Mouse (Mus musculus) lung, postnatal 0 days (tissue): ENCODE results near the gene Grk5. TPM values are rescaled to one million over a fixed set of nuclear protein-coding genes. Genes with fewer than 3 reads are reported as not detected.
A peak's percentile ranks its signal among the peaks of the same experiment; 100 is the strongest.

Source experiments
- ATAC-seq: fragments of 200-750 bp; cut with Nextera tagmentation; 2 replicates; pipeline ENCODE4 v1.8.0; 2017; ENCODE audit warnings: moderate library complexity
- DNase-seq: peaks from one replicate; pipeline ENCODE4 v3.0.0-alpha.2; 2016; ENCODE audit warnings: low spot score
- H3K27ac ChIP-seq: fragments of 300-500 bp; sonication (generic); 2 replicates; pipeline ENCODE4 v1.5.1; 2014; ENCODE audit warnings: antibody characterized with exemption, mild to moderate bottlenecking, low read length, mixed read lengths
- H3K27me3 ChIP-seq: fragments of 300-500 bp; sonication (generic); replicated peaks from 2 replicates; pipeline ENCODE4 v1.6.1; 2014; ENCODE audit warnings: low read length, mixed read lengths; ENCODE audit not compliant: insufficient read depth
- H3K36me3 ChIP-seq: fragments of 300-500 bp; sonication (generic); 2 replicates; pipeline ENCODE4 v1.6.1; 2014; ENCODE audit warnings: low read length, mixed read lengths; ENCODE audit not compliant: insufficient read depth
- H3K4me1 ChIP-seq: fragments of 300-500 bp; sonication (generic); 2 replicates; pipeline ENCODE4 v1.6.1; 2014; ENCODE audit warnings: antibody characterized with exemption, low read depth, low read length, mixed read lengths; ENCODE audit not compliant: insufficient read depth
- H3K4me2 ChIP-seq: fragments of 300-500 bp; sonication (generic); replicated peaks from 2 replicates; pipeline ENCODE4 v1.6.1; 2014; ENCODE audit warnings: low read depth, mild to moderate bottlenecking, low read length, moderate library complexity, mixed read lengths
- H3K4me3 ChIP-seq: fragments of 300-500 bp; sonication (generic); 2 replicates; pipeline ENCODE4 v1.5.1; 2014; ENCODE audit warnings: low read depth, low read length
- H3K9ac ChIP-seq: fragments of 300-500 bp; sonication (generic); replicated peaks from 2 replicates; pipeline ENCODE4 v1.6.1; 2014; ENCODE audit warnings: low read depth, mild to moderate bottlenecking
- H3K9me3 ChIP-seq: fragments of 300-500 bp; sonication (generic); 2 replicates; pipeline ENCODE4 v1.6.1; 2016; ENCODE audit warnings: low read length, mixed read lengths
- CTCF ChIP-seq: IDR thresholded peaks from 2 replicates; pipeline ENCODE4 v1.5.1; 2016; ENCODE audit warnings: antibody characterized with exemption, mild to moderate bottlenecking
- EP300 ChIP-seq: IDR thresholded peaks from 2 replicates; pipeline ENCODE4 v1.6.1; 2016; ENCODE audit warnings: antibody characterized with exemption, mild to moderate bottlenecking, control low read depth
- WGBS: fragments of 180-500 bp; shearing (Covaris S2); extraction: QIAGEN DNeasy Blood & Tissue Kit; methylation state at CpG from one replicate; pipeline ENCODE4 v1.1.7; 2014; 5-methylcytosine and 5-hydroxymethylcytosine counted together
- polyA plus RNA-seq: library from polyadenylated mRNA; unstranded; fragments of >200 nt; fragmentation: Nextera tagmentation; extraction: Ambion mirVana; gene quantifications from 2 replicates; pipeline ENCODE4 v1.2.1, GENCODE M21; 2015

Grk5 gene
- polyA plus RNA-seq, 1 experiment from 2014 or later, result 7.2 TPM

- H3K27me3 ChIP-seq, result no peaks in the 10 kb centered on the region
- H3K9ac ChIP-seq, result no peak overlapping the region
- H3K4me3 ChIP-seq, result no peak overlapping the region
- no peak for DNase-seq
- peaks cover 4% of the 10 kb centered on the region; the same call in 1 of the 2 replicates for H3K4me1 ChIP-seq
- H3K27ac ChIP-seq, result no peak overlapping the region
- peaks cover 11% of the 10 kb centered on the region; the same call in 1 of the 2 replicates for H3K36me3 ChIP-seq
- H3K9me3 ChIP-seq, result no peaks in the 10 kb centered on the region
- TF ChIP-seq CTCF (no peak), EP300 (no peak)
- 87% methylated on average over 5 of the region's 5 CpGs for WGBS
- no peak overlapping the region for H3K4me2 ChIP-seq
- ATAC-seq, result no peak
Observed at GRCm38 (mm10) chr19:60871366-60871765, 18.2 kb upstream of the Grk5 start.

GRCm38 (mm10) chr19:60872272-60872671 lies 17.3 kb upstream of the Grk5 start:
- Histone ChIP-seq H3K4me1 (peaks cover 4% of the 10 kb centered on the region; the same call in 1 of the 2 replicates), H3K9me3 (no peaks in the 10 kb centered on the region), H3K36me3 (peaks cover 10% of the 10 kb centered on the region; the same call in 1 of the 2 replicates), H3K27ac (peak overlapping the region; percentile 20; the same call in 1 of the 2 replicates), H3K9ac (no peak overlapping the region), H3K27me3 (no peaks in the 10 kb centered on the region), H3K4me2 (no peak overlapping the region), H3K4me3 (no peak overlapping the region)
- DNase-seq (no peak), ATAC-seq (no peak)
- WGBS, result 14% methylated on average over 1 of the region's 1 CpGs
- TF ChIP-seq EP300, result no peak
- TF ChIP-seq CTCF, result no peak

- WGBS, result 3% methylated on average over 4 of the region's 4 CpGs
- Histone ChIP-seq H3K27me3 (no peaks in the 10 kb centered on the region), H3K9ac (no peak overlapping the region), H3K4me2 (peak overlapping the region; percentile 67), H3K4me3 (peak overlapping the region; percentile 59), H3K27ac (peak overlapping the region; percentile 90), H3K4me1 (peaks cover 4% of the 10 kb centered on the region; the same call in 1 of the 2 replicates), H3K9me3 (no peaks in the 10 kb centered on the region), H3K36me3 (peaks cover 5% of the 10 kb centered on the region; the same call in 1 of the 2 replicates)
- TF ChIP-seq EP300, result no peak
- TF ChIP-seq CTCF, result no peak
- DNase-seq, result peak; percentile 42
- ATAC-seq, result peak; percentile 3; the same call in 1 of the 2 replicates
Observed at GRCm38 (mm10) chr19:60873501-60873900, 16.0 kb upstream of the Grk5 start.

- H3K27ac ChIP-seq, result peak within 1 kb of the TSS; percentile 90
- H3K27me3 ChIP-seq, result no peaks in the 10 kb centered on the region
- TF ChIP-seq CTCF (peak; percentile 59), EP300 (no peak)
- peak; percentile 99 for ATAC-seq
- no peaks in the 10 kb centered on the region for H3K9me3 ChIP-seq
- peak within 1 kb of the TSS; percentile 59 for H3K4me3 ChIP-seq
- H3K36me3 ChIP-seq, result peaks cover 5% of the 10 kb centered on the region; the same call in 1 of the 2 replicates
- under 1% methylated on average over 28 of the region's 28 CpGs for WGBS
- H3K9ac ChIP-seq, result peak within 1 kb of the TSS; percentile 47
- peaks cover 4% of the 10 kb centered on the region; the same call in 1 of the 2 replicates for H3K4me1 ChIP-seq
- peak within 1 kb of the TSS; percentile 67 for H3K4me2 ChIP-seq
- peak; percentile 98 for DNase-seq
Observed at GRCm38 (mm10) chr19:60874064-60874694, 15.4 kb upstream of the Grk5 start, which contains the start of gene Prdx3. Gene Prdx3 (minus strand): TSS chr19:60874556.

GRCm38 (mm10) chr19:60883129-60883528 lies 6.4 kb upstream of the Grk5 start:
- no peak for TF ChIP-seq EP300
- TF ChIP-seq CTCF, result peak; percentile 81
- Histone ChIP-seq H3K27me3 (no peaks in the 10 kb centered on the region), H3K36me3 (no peaks in the 10 kb centered on the region), H3K27ac (no peak overlapping the region), H3K4me3 (no peak overlapping the region), H3K9me3 (no peaks in the 10 kb centered on the region), H3K4me2 (no peak overlapping the region), H3K9ac (no peak overlapping the region), H3K4me1 (no peaks in the 10 kb centered on the region)
- peak; percentile 84 for ATAC-seq
- WGBS, result 3% methylated on average over 3 of the region's 3 CpGs
- DNase-seq, result peak; percentile 77

GRCm38 (mm10) chr19:60887637-60888036 lies 1.9 kb upstream of the Grk5 start:
- H3K27ac ChIP-seq, result no peak overlapping the region
- H3K27me3 ChIP-seq, result no peaks in the 10 kb centered on the region

More at GRCm38 (mm10) chr19:60887637-60888036, 1.9 kb upstream of the Grk5 start:
- no peak for ATAC-seq
- TF ChIP-seq CTCF (no peak), EP300 (no peak)
- H3K4me2 ChIP-seq, result no peak overlapping the region
- H3K4me3 ChIP-seq, result no peak overlapping the region
- no peaks in the 10 kb centered on the region for H3K36me3 ChIP-seq
- H3K9ac ChIP-seq, result no peak overlapping the region
- H3K4me1 ChIP-seq, result no peaks in the 10 kb centered on the region; the same call in 1 of the 2 replicates
- no peak for DNase-seq
- 65% methylated on average over 2 of the region's 2 CpGs for WGBS
- H3K9me3 ChIP-seq, result no peaks in the 10 kb centered on the region
